Mouse (Mus musculus) C2C12 (cell line): ENCODE measurements around the gene Ccdc141. TPM values are rescaled to one million over a fixed set of nuclear protein-coding genes. Genes with fewer than 3 reads are reported as not detected.

Experiments used
- H3K27me3 ChIP-seq: one replicate; pipeline ENCODE4 v1.6.1; 2011; ENCODE audit not compliant: control insufficient read depth, insufficient read depth, insufficient read length
- H3K36me3 ChIP-seq: one replicate; pipeline ENCODE4 v1.6.1; 2011; ENCODE audit not compliant: control insufficient read depth, insufficient read depth
- H3K4me3 ChIP-seq: one replicate; pipeline ENCODE4 v1.5.1; 2011; ENCODE audit warnings: mild to moderate bottlenecking, control low read depth; ENCODE audit not compliant: poor library complexity, insufficient read depth, severe bottlenecking
- H3K79me2 ChIP-seq: one replicate; pipeline ENCODE4 v1.6.1; 2011; ENCODE audit not compliant: control insufficient read depth, insufficient read depth
- H3K79me3 ChIP-seq: one replicate; pipeline ENCODE4 v1.6.1; 2011; ENCODE audit warnings: low read depth, control low read depth
- H3ac ChIP-seq: one replicate; pipeline ENCODE3; 2011; ENCODE audit warnings: low read depth; ENCODE audit not compliant: control insufficient read depth, insufficient read length
- CEBPB ChIP-seq: IDR thresholded peaks from one replicate; pipeline ENCODE4 v1.6.1; 2011; ENCODE audit warnings: low read depth, mild to moderate bottlenecking, control low read depth, moderate library complexity
- CTCF ChIP-seq: IDR thresholded peaks from one replicate; pipeline ENCODE4 v1.5.1; 2011; ENCODE audit not compliant: control insufficient read depth, insufficient read depth, insufficient read length
- FOSL1 ChIP-seq: IDR thresholded peaks from one replicate; pipeline ENCODE4 v1.8.0; 2011; ENCODE audit warnings: mild to moderate bottlenecking, low read length; ENCODE audit not compliant: poor library complexity, insufficient read depth, severe bottlenecking
- MAX ChIP-seq: IDR thresholded peaks from one replicate; pipeline ENCODE4 v1.6.1; 2011; ENCODE audit warnings: mild to moderate bottlenecking, control low read depth
- MYOD1 ChIP-seq: IDR thresholded peaks from one replicate; pipeline ENCODE4 v1.6.1; 2011; ENCODE audit warnings: low read depth; ENCODE audit not compliant: control insufficient read depth, insufficient read length
- MYOG ChIP-seq: IDR thresholded peaks from one replicate; pipeline ENCODE4 v1.6.1; 2011; ENCODE audit not compliant: control insufficient read depth, insufficient read length; ENCODE audit errors: extremely low read depth
- USF1 ChIP-seq: IDR thresholded peaks from one replicate; pipeline ENCODE4 v1.6.1; 2011; ENCODE audit warnings: low read depth, mild to moderate bottlenecking, control low read depth, moderate library complexity
- polyA plus RNA-seq: library from polyadenylated mRNA; unstranded; fragments of >200 nt; fragmentation: generic; extraction: Trizol; gene quantifications from one replicate; pipeline ENCODE4 v1.2.1, GENCODE M21; 2012; ENCODE audit warnings: missing spikeins

Ccdc141 gene
- polyA plus RNA-seq, 1 experiment: 0.77 TPM

GRCm38 (mm10) chr2:77189671-77190070 is 19.2 kb upstream of the Ccdc141 start:
- Histone ChIP-seq H3K4me3 (no peak overlapping the region), H3K27me3 (no peaks in the 10 kb centered on the region), H3K79me3 (no peaks in the 10 kb centered on the region), H3ac (no peak overlapping the region), H3K36me3 (peaks cover 81% of the 10 kb centered on the region), H3K79me2 (no peaks in the 10 kb centered on the region)
- TF ChIP-seq USF1: no peak
- TF ChIP-seq CTCF: no peak
- no peak for TF ChIP-seq MYOG
- no peak for TF ChIP-seq MYOD1
- TF ChIP-seq CEBPB: no peak
- TF ChIP-seq MAX: no peak
- no peak for TF ChIP-seq FOSL1

DNA sequence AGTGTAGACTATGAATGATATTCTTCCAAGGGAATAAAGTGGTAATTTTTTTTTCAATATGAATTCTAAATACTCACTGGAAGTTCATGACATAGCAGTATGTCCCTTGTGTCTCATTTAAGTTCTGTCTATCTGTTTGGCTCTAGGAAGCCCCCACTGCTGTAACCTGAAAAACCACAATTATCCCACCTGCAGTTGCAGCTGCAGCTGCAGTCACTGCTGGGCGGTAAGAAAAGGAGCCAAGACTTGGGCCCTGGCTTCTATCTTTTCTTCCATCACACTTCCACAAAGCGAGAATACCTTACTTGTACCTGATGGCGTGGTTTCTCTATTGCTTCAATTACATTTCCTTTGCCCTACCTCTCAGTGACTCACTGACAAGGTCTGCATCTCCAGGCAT is 17.1 kb upstream of the Ccdc141 start:
- no peaks in the 10 kb centered on the region for H3K79me3 ChIP-seq
- H3K4me3 ChIP-seq: no peak overlapping the region
- no peaks in the 10 kb centered on the region for H3K27me3 ChIP-seq
- no peaks in the 10 kb centered on the region for H3K79me2 ChIP-seq
- H3K36me3 ChIP-seq: peaks cover 67% of the 10 kb centered on the region
- no peak overlapping the region for H3ac ChIP-seq
- TF ChIP-seq MYOD1: no peak
- no peak for TF ChIP-seq CTCF
- TF ChIP-seq USF1: no peak
- TF ChIP-seq CEBPB: no peak
- TF ChIP-seq MYOG: no peak
- TF ChIP-seq FOSL1: no peak

GRCm38 (mm10) chr2:77186912-77187311 is 16.5 kb upstream of the Ccdc141 start:
- no peaks in the 10 kb centered on the region for H3K79me3 ChIP-seq
- peaks cover 61% of the 10 kb centered on the region for H3K36me3 ChIP-seq
- TF ChIP-seq CEBPB: no peak
- no peak for TF ChIP-seq MAX
- no peak for TF ChIP-seq MYOD1
- TF ChIP-seq USF1: no peak
- no peak for TF ChIP-seq MYOG
- no peak overlapping the region for H3ac ChIP-seq
- H3K4me3 ChIP-seq: no peak overlapping the region
- H3K27me3 ChIP-seq: no peaks in the 10 kb centered on the region
- no peaks in the 10 kb centered on the region for H3K79me2 ChIP-seq

GRCm38 (mm10) chr2:77184049-77184571 is 13.7 kb upstream of the Ccdc141 start:
- H3K36me3 ChIP-seq: peaks cover 39% of the 10 kb centered on the region
- no peaks in the 10 kb centered on the region for H3K27me3 ChIP-seq
- no peak for TF ChIP-seq MYOD1
- TF ChIP-seq USF1: no peak
- no peak for TF ChIP-seq MAX
- TF ChIP-seq CEBPB: no peak
- TF ChIP-seq MYOG: no peak
- no peak for TF ChIP-seq FOSL1
- no peak for TF ChIP-seq CTCF
- H3K79me3 ChIP-seq: no peaks in the 10 kb centered on the region
- H3K79me2 ChIP-seq: no peaks in the 10 kb centered on the region
- no peak overlapping the region for H3ac ChIP-seq
- H3K4me3 ChIP-seq: no peak overlapping the region

DNA sequence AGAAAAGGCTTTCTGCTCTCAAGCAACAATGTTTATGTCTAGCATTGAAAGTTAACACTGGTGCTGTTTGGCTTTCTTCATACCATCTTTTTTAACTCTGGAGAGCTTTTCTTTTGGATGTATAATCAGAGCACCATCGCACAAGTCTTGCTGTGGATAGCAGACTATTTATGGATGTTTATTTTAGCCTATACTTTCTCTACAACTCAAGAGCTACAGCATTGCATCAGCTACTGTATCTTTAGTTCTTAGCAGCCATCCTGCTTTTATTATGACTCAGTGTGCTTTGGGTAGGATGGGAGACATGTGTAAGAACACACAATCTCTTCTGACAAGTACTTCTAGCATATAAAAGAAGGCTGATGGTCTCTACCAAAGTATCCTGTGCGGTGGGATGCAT is 13.2 kb upstream of the Ccdc141 start:
- no peak for TF ChIP-seq CEBPB
- TF ChIP-seq MYOG: no peak
- no peak for TF ChIP-seq FOSL1
- TF ChIP-seq USF1: no peak
- TF ChIP-seq MYOD1: no peak
- no peak for TF ChIP-seq MAX
- TF ChIP-seq CTCF: no peak
- Histone ChIP-seq H3ac (no peak overlapping the region), H3K79me3 (no peaks in the 10 kb centered on the region), H3K79me2 (no peaks in the 10 kb centered on the region), H3K27me3 (no peaks in the 10 kb centered on the region), H3K36me3 (peaks cover 34% of the 10 kb centered on the region), H3K4me3 (no peak overlapping the region)

- peaks cover 28% of the 10 kb centered on the region for H3K36me3 ChIP-seq
- TF ChIP-seq CEBPB: no peak
- no peak for TF ChIP-seq MYOG
- no peak for TF ChIP-seq CTCF
- no peak for TF ChIP-seq MYOD1
- no peak for TF ChIP-seq MAX
- no peak for TF ChIP-seq USF1
- TF ChIP-seq FOSL1: no peak
- H3K79me2 ChIP-seq: no peaks in the 10 kb centered on the region
- H3K79me3 ChIP-seq: no peaks in the 10 kb centered on the region
- H3K27me3 ChIP-seq: no peaks in the 10 kb centered on the region
- H3ac ChIP-seq: no peak overlapping the region
- H3K4me3 ChIP-seq: no peak overlapping the region
These were observed 12.6 kb upstream of the Ccdc141 start for GRCm38 (mm10) chr2:77182996-77183380.
